Mouse (Mus musculus): ENCODE results near the gene Surf6. TPM values are rescaled to one million over a fixed set of nuclear protein-coding genes. Genes with fewer than 3 reads are reported as not detected.
"Not testable (repeated sequence)": the region's sequence is repeated elsewhere in the genome, so short reads cannot be mapped to it uniquely, and the experiment has no call there.

Surf6 gene
- polyA plus RNA-seq, 1 experiment from 2014 or later, result 15.6 TPM

DNA sequence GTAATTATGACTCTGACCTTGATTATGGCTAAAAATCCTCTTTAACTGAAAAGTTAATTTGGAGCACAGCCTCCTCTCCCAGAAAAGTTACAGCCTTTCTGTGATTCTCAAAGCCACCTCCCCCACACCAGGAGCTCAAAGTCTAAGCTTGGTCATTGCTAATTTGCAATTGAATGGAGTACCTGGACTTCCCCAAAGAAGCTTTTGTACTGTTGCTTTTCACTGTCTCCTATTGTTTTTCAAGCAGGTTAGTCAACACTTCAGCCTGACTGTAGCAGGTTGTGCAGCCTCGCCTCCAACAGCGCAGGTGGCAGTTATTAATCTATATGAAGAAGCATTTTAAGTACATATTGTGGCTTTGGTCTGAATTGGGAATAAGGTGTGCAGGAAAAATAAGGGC, 17.1 kb downstream of the Surf6 start:
- not testable (repeated sequence) for DNase-seq (ENCODE audit: low spot score); H3K4me1 ChIP-seq (replicated peaks; ENCODE audit: control insufficient read depth, insufficient read depth, low read length); H3K27me3 ChIP-seq (ENCODE audit: control insufficient read depth, insufficient read depth, low read length); H3K4me3 ChIP-seq (ENCODE audit: low read depth, low read length); H3K4me2 ChIP-seq (ENCODE audit: low read depth, low read length, severe bottlenecking); ATAC-seq (replicated peaks; ENCODE audit: low FRiP score); H3K27ac ChIP-seq (ENCODE audit: low read depth, low read length); H3K36me3 ChIP-seq (ENCODE audit: control insufficient read depth, insufficient read depth, low read length); H3K9me3 ChIP-seq (ENCODE audit: control insufficient read depth, low read length); H3K9ac ChIP-seq (ENCODE audit: low read length)
- WGBS, result 75% methylated on average over 2 of the region's 2 CpGs

DNA sequence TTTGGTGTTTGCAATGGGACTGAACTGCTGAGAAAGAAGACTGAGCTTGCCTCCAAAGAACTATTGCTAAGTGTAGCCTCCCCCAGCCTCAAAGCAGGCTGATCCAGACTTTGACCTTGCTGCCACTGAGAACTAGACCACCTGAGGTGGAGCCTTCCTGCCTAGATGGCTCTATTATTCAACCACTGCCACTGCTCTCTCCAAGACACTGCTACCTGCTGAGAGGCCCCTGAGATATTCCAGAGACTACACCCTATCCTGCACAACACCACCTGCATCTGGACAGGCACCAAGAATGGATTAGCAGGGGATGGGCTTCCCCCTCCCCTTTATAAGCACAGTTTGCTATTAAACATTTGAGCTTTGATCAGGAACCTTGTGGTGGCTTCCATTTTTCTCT, 24.1 kb downstream of the Surf6 start:
- no peak for ATAC-seq (replicated peaks; ENCODE audit: low FRiP score)
- Histone ChIP-seq H3K9ac (ENCODE audit: low read length) (no peak overlapping the region), H3K27me3 (ENCODE audit: control insufficient read depth, insufficient read depth, low read length) (no peaks in the 10 kb centered on the region), H3K9me3 (ENCODE audit: control insufficient read depth, low read length) (no peaks in the 10 kb centered on the region; the same call in 1 of the 2 replicates), H3K36me3 (ENCODE audit: control insufficient read depth, insufficient read depth, low read length) (no peaks in the 10 kb centered on the region), H3K4me2 (ENCODE audit: low read depth, low read length, severe bottlenecking) (no peak overlapping the region), H3K4me3 (ENCODE audit: low read depth, low read length) (no peak overlapping the region), H3K27ac (ENCODE audit: low read depth, low read length) (no peak overlapping the region), H3K4me1 (replicated peaks; ENCODE audit: control insufficient read depth, insufficient read depth, low read length) (no peaks in the 10 kb centered on the region)
- DNase-seq (ENCODE audit: low spot score), result no peak

DNA sequence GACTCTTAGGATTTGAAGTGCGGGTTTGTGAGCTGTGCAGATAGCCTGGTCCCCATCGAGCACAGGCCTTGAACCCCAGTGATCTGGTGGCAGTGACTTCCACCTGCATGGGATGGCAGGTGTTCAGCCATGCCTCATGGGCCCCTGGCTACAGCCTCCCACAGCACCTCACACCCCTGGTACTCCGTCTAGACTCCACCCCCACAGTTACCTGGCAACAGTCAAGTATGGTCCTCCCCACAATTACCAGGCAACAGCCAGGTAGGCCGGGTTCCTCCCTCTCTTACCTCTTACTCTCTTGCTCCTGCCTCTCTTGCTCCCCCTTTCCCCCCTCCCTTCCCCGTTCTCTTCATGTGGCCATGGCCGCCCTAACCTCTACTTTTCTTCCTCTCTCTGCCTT, 32.0 kb downstream of the Surf6 start:
- 68% methylated on average over 6 of the region's 6 CpGs for WGBS
- no peak overlapping the region for H3K27ac ChIP-seq (ENCODE audit: low read depth, low read length)
- H3K27me3 ChIP-seq (ENCODE audit: control insufficient read depth, insufficient read depth, low read length), result no peaks in the 10 kb centered on the region
- H3K9ac ChIP-seq (ENCODE audit: low read length), result no peak overlapping the region
- DNase-seq (ENCODE audit: low spot score) (no peak), ATAC-seq (replicated peaks; ENCODE audit: low FRiP score) (no peak)
- H3K36me3 ChIP-seq (ENCODE audit: control insufficient read depth, insufficient read depth, low read length), result no peaks in the 10 kb centered on the region
- H3K4me1 ChIP-seq (replicated peaks; ENCODE audit: control insufficient read depth, insufficient read depth, low read length), result no peaks in the 10 kb centered on the region
- H3K4me2 ChIP-seq (ENCODE audit: low read depth, low read length, severe bottlenecking), result no peak overlapping the region
- no peak overlapping the region for H3K4me3 ChIP-seq (ENCODE audit: low read depth, low read length)
- H3K9me3 ChIP-seq (ENCODE audit: control insufficient read depth, low read length), result no peaks in the 10 kb centered on the region

DNA sequence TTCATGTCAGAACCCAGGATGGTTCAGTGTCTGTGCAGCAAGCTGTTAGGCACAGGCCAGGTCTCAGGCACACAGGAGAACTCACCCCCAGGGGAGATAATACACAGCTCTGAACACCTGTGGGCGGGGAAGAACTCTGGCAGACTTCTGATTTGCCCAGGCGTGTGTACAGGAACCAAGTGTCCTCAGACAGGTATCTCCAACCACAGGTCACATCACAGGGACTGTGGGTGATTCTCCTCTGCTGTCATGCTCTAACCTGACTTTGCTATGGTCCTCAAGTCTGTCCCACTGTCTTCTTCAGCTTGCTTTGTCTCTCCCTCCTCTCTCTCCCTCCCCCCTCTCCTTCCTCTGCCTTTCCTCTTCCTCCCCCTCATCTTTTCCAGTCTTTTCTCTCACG, 37.8 kb downstream of the Surf6 start, which contains the start of gene Abo:
Gene Abo (minus strand): TSS at position 101 of the 400 bp plus-strand sequence.
- H3K4me2 ChIP-seq (ENCODE audit: low read depth, low read length, severe bottlenecking), result no peak within 1 kb of the TSS
- 70% methylated on average over 3 of the region's 3 CpGs for WGBS
- no peak within 1 kb of the TSS for H3K9ac ChIP-seq (ENCODE audit: low read length)
- no peaks in the 10 kb centered on the region for H3K36me3 ChIP-seq (ENCODE audit: control insufficient read depth, insufficient read depth, low read length)
- H3K27ac ChIP-seq (ENCODE audit: low read depth, low read length), result no peak within 1 kb of the TSS
- ATAC-seq (replicated peaks; ENCODE audit: low FRiP score), result no peak
- no peaks in the 10 kb centered on the region for H3K9me3 ChIP-seq (ENCODE audit: control insufficient read depth, low read length)
- no peaks in the 10 kb centered on the region for H3K4me1 ChIP-seq (replicated peaks; ENCODE audit: control insufficient read depth, insufficient read depth, low read length)
- H3K27me3 ChIP-seq (ENCODE audit: control insufficient read depth, insufficient read depth, low read length), result no peaks in the 10 kb centered on the region
- no peak for DNase-seq (ENCODE audit: low spot score)
- no peak within 1 kb of the TSS for H3K4me3 ChIP-seq (ENCODE audit: low read depth, low read length)

DNA sequence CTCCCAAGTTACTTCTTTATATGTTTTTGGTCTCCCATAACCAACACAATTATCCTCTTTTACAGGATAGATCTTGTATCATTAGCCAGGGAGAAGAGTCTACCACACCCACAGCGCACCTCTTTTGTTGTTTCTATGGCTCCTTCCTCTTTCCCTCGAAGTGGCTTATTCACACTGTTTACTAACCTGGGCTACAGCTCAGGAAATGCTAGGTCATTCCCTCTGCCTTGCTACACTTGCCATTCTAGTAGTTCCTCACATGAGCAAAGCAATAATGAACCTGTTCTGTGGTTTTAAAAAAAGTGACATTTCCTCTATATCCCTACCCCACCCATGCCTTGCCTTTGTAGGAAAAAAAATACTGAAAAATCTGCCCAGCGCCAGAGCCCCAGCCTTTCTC, 39.8 kb downstream of the Surf6 start:
- ATAC-seq (replicated peaks; ENCODE audit: low FRiP score), result no peak
- H3K9me3 ChIP-seq (ENCODE audit: control insufficient read depth, low read length), result no peaks in the 10 kb centered on the region

DNA sequence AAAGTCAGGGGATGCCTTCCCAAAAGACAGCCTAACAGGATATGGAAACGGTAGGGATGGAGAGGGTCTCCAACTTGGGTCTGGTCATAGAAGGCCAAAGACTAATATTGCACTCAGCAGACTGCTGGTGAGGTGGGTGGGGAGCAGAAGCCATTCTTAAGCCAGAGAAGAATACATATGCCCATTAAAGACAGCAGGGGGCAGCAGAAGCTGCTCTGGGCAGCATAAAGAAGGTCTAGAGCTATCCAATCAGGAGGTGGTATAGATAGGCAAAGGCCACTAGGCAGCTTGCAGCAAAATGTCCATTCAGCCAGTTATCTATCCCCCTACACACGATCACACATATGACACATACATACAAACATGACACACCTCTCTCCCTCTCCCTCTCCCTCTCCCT, 55.0 kb downstream of the Surf6 start:
- WGBS, result 40% methylated on average over 2 of the region's 2 CpGs
- Histone ChIP-seq H3K27ac (ENCODE audit: low read depth, low read length) (no peak overlapping the region), H3K4me3 (ENCODE audit: low read depth, low read length) (no peak overlapping the region), H3K27me3 (ENCODE audit: control insufficient read depth, insufficient read depth, low read length) (no peaks in the 10 kb centered on the region), H3K4me1 (replicated peaks; ENCODE audit: control insufficient read depth, insufficient read depth, low read length) (no peaks in the 10 kb centered on the region), H3K9ac (ENCODE audit: low read length) (no peak overlapping the region), H3K4me2 (ENCODE audit: low read depth, low read length, severe bottlenecking) (no peak overlapping the region), H3K9me3 (ENCODE audit: control insufficient read depth, low read length) (no peaks in the 10 kb centered on the region), H3K36me3 (ENCODE audit: control insufficient read depth, insufficient read depth, low read length) (no peaks in the 10 kb centered on the region)
- no peak for ATAC-seq (replicated peaks; ENCODE audit: low FRiP score)
- DNase-seq (ENCODE audit: low spot score), result no peak

More for the DNA sequence above, 39.8 kb downstream of the Surf6 start:
- 85% methylated on average over 3 of the region's 3 CpGs for WGBS
- H3K27ac ChIP-seq (ENCODE audit: low read depth, low read length), result no peak overlapping the region
- no peaks in the 10 kb centered on the region for H3K4me1 ChIP-seq (replicated peaks; ENCODE audit: control insufficient read depth, insufficient read depth, low read length)
- H3K27me3 ChIP-seq (ENCODE audit: control insufficient read depth, insufficient read depth, low read length), result no peaks in the 10 kb centered on the region
- no peak overlapping the region for H3K9ac ChIP-seq (ENCODE audit: low read length)
- no peak overlapping the region for H3K4me3 ChIP-seq (ENCODE audit: low read depth, low read length)
- H3K36me3 ChIP-seq (ENCODE audit: control insufficient read depth, insufficient read depth, low read length), result no peaks in the 10 kb centered on the region
- H3K4me2 ChIP-seq (ENCODE audit: low read depth, low read length, severe bottlenecking), result no peak overlapping the region
- no peak for DNase-seq (ENCODE audit: low spot score)

Other genes starting within 250 kb of the Surf6 start
- gene Lcn4, start 231.6 kb downstream of the Surf6 start, polyA plus RNA-seq (2014; fragmentation: Nextera tagmentation; extraction: Ambion mirVana), result not detected in 2 replicates
- not detected in 2 replicates for gene Abo, start 37.9 kb downstream of the Surf6 start, polyA plus RNA-seq (2014; fragmentation: Nextera tagmentation; extraction: Ambion mirVana)
- 112 and 120 TPM in 2 replicates for gene Med22, start 7.8 kb upstream of the Surf6 start, polyA plus RNA-seq (2014; fragmentation: Nextera tagmentation; extraction: Ambion mirVana)
- 647 and 668 TPM in 2 replicates for gene Rpl7a, start 7.9 kb upstream of the Surf6 start, polyA plus RNA-seq (2014; fragmentation: Nextera tagmentation; extraction: Ambion mirVana)
- 43.6 and 44.5 TPM in 2 replicates for gene Surf2, start 13.5 kb upstream of the Surf6 start, polyA plus RNA-seq (2014; fragmentation: Nextera tagmentation; extraction: Ambion mirVana)
- gene Surf1, start 13.7 kb upstream of the Surf6 start, polyA plus RNA-seq (2014; fragmentation: Nextera tagmentation; extraction: Ambion mirVana), result 44.1 and 44.6 TPM in 2 replicates
- 144 and 152 TPM in 2 replicates for gene Surf4, start 31.0 kb upstream of the Surf6 start, polyA plus RNA-seq (2014; fragmentation: Nextera tagmentation; extraction: Ambion mirVana)
- 0.11 TPM in 1 of 2 replicates, not detected in the other for gene Stkld1, start 31.2 kb upstream of the Surf6 start, polyA plus RNA-seq (2014; fragmentation: Nextera tagmentation; extraction: Ambion mirVana)
- 53.9 and 57.1 TPM in 2 replicates for gene Rexo4, start 61.5 kb upstream of the Surf6 start, polyA plus RNA-seq (2014; fragmentation: Nextera tagmentation; extraction: Ambion mirVana)
- 0.08 TPM in 1 of 2 replicates, not detected in the other for gene Adamts13, start 70.5 kb upstream of the Surf6 start, polyA plus RNA-seq (2014; fragmentation: Nextera tagmentation; extraction: Ambion mirVana)
- gene Cacfd1, start 107.0 kb upstream of the Surf6 start, polyA plus RNA-seq (2014; fragmentation: Nextera tagmentation; extraction: Ambion mirVana), result 103 and 109 TPM in 2 replicates
- 1.3 and 2.2 TPM in 2 replicates for gene Slc2a6, start 125.1 kb upstream of the Surf6 start, polyA plus RNA-seq (2014; fragmentation: Nextera tagmentation; extraction: Ambion mirVana)
- not detected in 2 replicates for gene Mymk, start 169.3 kb upstream of the Surf6 start, polyA plus RNA-seq (2014; fragmentation: Nextera tagmentation; extraction: Ambion mirVana)
- 4.0 and 4.4 TPM in 2 replicates for gene Adamtsl2, start 176.5 kb upstream of the Surf6 start, polyA plus RNA-seq (2014; fragmentation: Nextera tagmentation; extraction: Ambion mirVana)
- gene Fam163b, start 239.6 kb upstream of the Surf6 start, polyA plus RNA-seq (2014; fragmentation: Nextera tagmentation; extraction: Ambion mirVana), result 0.09 TPM in 1 of 2 replicates, not detected in the other

Measured in forebrain, embryonic 11.5 days (tissue).